Mouse (Mus musculus): ENCODE measurements around the gene Pde4b.

- TF ChIP-seq CTCF (IDR thresholded peaks at IDR 0.05; ENCODE audit: control insufficient read depth, insufficient read depth, low read length) (no peak), POLR2A (IDR thresholded peaks at IDR 0.05; ENCODE audit: borderline replicate concordance, control insufficient read depth, low read depth, low read length) (no peak)
Measured at GRCm38 (mm10) chr4:102439401-102440118, 352.2 kb downstream of the Pde4b start.
